Mouse (Mus musculus) midbrain, embryonic 13.5 days (tissue): Measurements from ENCODE around the gene Tesk2. TPM values are rescaled to one million over a fixed set of nuclear protein-coding genes. Genes with fewer than 3 reads are reported as not detected.
"Not testable (repeated sequence)": the region's sequence is repeated elsewhere in the genome, so short reads cannot be mapped to it uniquely, and the experiment has no call there.

Experiments used
- ATAC-seq: fragments of 200-750 bp; cut with Nextera tagmentation; 2 replicates; pipeline ENCODE4 v1.8.0; 2017; ENCODE audit warnings: mild to moderate bottlenecking, moderate TSS enrichment, moderate library complexity
- H3K27ac ChIP-seq: fragments of 300-500 bp; sonication (generic); 2 replicates; pipeline ENCODE4 v1.5.1; 2015; ENCODE audit warnings: inconsistent platforms, mild to moderate bottlenecking, moderate library complexity
- H3K27me3 ChIP-seq: fragments of 300-500 bp; sonication (generic); 2 replicates; pipeline ENCODE4 v1.6.1; 2015; ENCODE audit warnings: mild to moderate bottlenecking, inconsistent platforms
- H3K36me3 ChIP-seq: fragments of 300-500 bp; sonication (generic); 2 replicates; pipeline ENCODE4 v1.6.1; 2015; ENCODE audit warnings: mild to moderate bottlenecking, inconsistent platforms
- H3K4me1 ChIP-seq: fragments of 300-500 bp; sonication (generic); replicated peaks from 2 replicates; pipeline ENCODE4 v1.6.1; 2015; ENCODE audit warnings: inconsistent platforms
- H3K4me2 ChIP-seq: fragments of 300-500 bp; sonication (generic); replicated peaks from 2 replicates; pipeline ENCODE4 v1.6.1; 2015; ENCODE audit warnings: moderate library complexity, mild to moderate bottlenecking, inconsistent platforms
- H3K4me3 ChIP-seq: fragments of 300-500 bp; sonication (generic); replicated peaks from 2 replicates; pipeline ENCODE4 v1.5.1; 2015; ENCODE audit warnings: mild to moderate bottlenecking, inconsistent platforms
- H3K9ac ChIP-seq: fragments of 300-500 bp; sonication (generic); replicated peaks from 2 replicates; pipeline ENCODE4 v1.6.1; 2015; ENCODE audit warnings: mild to moderate bottlenecking, inconsistent platforms
- H3K9me3 ChIP-seq: fragments of 300-500 bp; sonication (generic); 2 replicates; pipeline ENCODE4 v1.6.1; 2016; ENCODE audit warnings: mild to moderate bottlenecking, inconsistent platforms
- WGBS: fragments of 180-500 bp; shearing (Covaris S2); methylation state at CpG from one replicate; pipeline ENCODE4 v1.1.7; 2015; 5-methylcytosine and 5-hydroxymethylcytosine counted together
- polyA plus RNA-seq: library from polyadenylated mRNA; unstranded; fragments of >200 nt; fragmentation: Nextera tagmentation; extraction: Ambion mirVana; gene quantifications from 2 replicates; pipeline ENCODE4 v1.2.1, GENCODE M21; 2015

Tesk2 gene
- polyA plus RNA-seq, 1 experiment from 2014 or later = 3.7 TPM

DNA sequence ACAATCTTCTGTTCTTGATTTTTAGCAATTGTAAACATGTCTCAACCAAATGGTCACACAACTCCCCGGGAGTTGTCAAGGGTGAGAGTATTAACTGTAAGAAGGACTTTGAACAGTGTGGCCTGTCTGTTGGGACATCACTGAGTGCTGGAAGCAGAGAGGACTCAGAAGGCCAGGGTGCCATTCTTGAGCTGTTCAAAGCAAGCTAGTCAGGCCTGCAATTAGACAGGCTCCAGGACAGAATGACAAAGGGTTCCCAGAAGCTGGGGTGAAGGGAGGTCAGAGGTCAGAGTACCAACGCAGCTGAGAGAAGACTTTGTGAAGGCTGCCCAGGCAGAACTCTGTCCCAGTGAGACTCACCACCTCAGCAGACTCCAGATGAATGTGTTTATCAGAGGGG is 118.3 kb downstream of the Tesk2 start:
- Histone ChIP-seq H3K9me3 (no peaks in the 10 kb centered on the region), H3K36me3 (no peaks in the 10 kb centered on the region), H3K4me2 (no peak overlapping the region), H3K27me3 (no peaks in the 10 kb centered on the region), H3K27ac (no peak overlapping the region), H3K4me1 (no peaks in the 10 kb centered on the region), H3K4me3 (no peak overlapping the region), H3K9ac (no peak overlapping the region)
- ATAC-seq = no peak
- WGBS = 13% methylated on average over 2 of the region's 2 CpGs

DNA sequence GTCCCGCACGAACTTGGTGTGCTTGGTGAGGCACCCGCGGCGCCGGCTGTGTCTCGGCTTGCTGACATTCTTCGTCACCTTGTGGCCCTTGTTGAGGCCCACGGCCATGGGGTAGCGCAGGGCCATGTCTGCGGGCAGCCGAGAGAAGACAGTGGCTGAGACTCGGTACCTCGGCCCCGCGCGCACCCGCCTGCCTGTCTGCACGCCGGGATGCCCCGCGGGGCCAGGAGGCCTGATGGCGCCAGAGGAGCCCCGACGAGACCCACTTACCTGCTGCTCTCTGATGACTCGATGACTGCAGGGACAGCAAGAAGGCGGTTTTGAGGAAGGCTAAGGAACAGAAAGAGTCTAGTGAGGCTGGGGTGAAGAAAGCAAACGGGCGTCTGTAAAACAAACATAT is 119.3 kb downstream of the Tesk2 start:
- not testable (repeated sequence) for H3K4me3 ChIP-seq, H3K4me1 ChIP-seq, H3K9ac ChIP-seq, ATAC-seq, H3K36me3 ChIP-seq, H3K4me2 ChIP-seq, H3K9me3 ChIP-seq, H3K27me3 ChIP-seq, H3K27ac ChIP-seq
- WGBS = 48% methylated on average over 23 of the region's 29 CpGs

DNA sequence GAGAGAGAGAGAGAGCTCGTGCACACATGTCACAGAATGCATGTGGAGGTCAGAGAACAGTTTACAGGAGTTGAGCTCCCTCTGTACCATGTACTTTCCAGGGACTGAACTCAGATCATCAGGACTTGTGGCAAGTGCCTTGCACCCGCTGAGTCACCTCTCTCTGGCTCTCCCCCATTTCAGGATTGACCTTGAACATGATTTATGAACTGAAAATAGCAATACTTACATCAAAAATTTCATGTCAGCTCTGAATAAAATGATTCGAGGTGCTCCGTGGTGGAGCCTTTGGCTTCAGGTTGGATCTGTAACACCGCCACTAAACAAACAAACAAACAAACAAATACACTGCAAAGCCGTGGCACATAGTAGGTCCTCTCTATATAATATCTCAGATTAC is 120.1 kb downstream of the Tesk2 start:
- H3K27ac ChIP-seq = no peak overlapping the region
- no peaks in the 10 kb centered on the region for H3K9me3 ChIP-seq
- no peak overlapping the region for H3K4me2 ChIP-seq
- no peak overlapping the region for H3K9ac ChIP-seq
- 88% methylated on average over 6 of the region's 6 CpGs for WGBS
- H3K4me3 ChIP-seq = no peak overlapping the region
- H3K27me3 ChIP-seq = no peaks in the 10 kb centered on the region
- no peaks in the 10 kb centered on the region for H3K36me3 ChIP-seq
- H3K4me1 ChIP-seq = no peaks in the 10 kb centered on the region
- ATAC-seq = no peak

DNA sequence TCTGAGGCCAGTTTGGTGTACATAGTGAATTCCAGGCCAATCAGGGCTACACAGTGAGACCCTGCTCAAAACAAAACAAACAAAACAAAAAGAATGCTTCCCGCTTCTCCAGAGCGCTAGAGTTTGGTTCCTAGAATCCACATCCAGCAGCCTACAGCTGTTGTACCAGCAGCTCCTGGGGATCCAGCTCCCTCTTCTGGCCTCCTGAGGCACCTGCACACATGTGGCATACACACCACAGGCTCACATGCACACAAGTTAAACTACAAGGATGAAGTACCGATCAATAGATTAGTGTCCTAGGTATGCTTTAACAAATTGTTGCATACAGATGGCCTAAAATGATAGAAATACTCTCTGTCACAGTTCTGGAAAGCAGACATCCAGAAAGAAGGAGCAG is 123.6 kb downstream of the Tesk2 start:
- H3K4me3 ChIP-seq = no peak overlapping the region

DNA sequence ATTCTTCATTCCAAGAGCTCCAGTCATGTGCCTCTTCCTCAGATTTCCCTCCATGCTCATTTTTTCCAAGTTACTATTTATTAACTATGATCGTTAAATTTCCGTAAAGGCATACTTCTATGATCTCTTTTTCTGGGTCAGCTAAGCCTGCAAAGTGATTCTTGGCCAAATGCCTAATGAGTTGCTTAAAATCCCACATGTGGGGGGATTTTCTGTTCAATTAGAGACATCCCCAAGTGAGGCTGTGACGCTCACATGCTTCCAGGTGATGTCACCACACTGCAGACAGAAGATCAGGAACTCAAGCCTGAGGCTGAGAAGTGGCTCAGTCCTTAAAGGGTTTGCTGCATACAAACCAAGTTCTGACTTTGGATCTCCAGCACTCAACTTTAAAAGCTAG is 129.2 kb downstream of the Tesk2 start:
- H3K27me3 ChIP-seq = no peaks in the 10 kb centered on the region
- no peaks in the 10 kb centered on the region for H3K36me3 ChIP-seq
- no peak overlapping the region for H3K4me2 ChIP-seq
- H3K4me1 ChIP-seq = peaks cover 13% of the 10 kb centered on the region
- H3K9ac ChIP-seq = no peak overlapping the region
- H3K27ac ChIP-seq = no peak overlapping the region
- ATAC-seq = no peak
- 75% methylated on average over 3 of the region's 3 CpGs for WGBS
- H3K9me3 ChIP-seq = no peaks in the 10 kb centered on the region
- no peak overlapping the region for H3K4me3 ChIP-seq

More for the DNA sequence above, 123.6 kb downstream of the Tesk2 start:
- no peak overlapping the region for H3K9ac ChIP-seq
- 96% methylated on average over 3 of the region's 3 CpGs for WGBS
- ATAC-seq = no peak
- no peaks in the 10 kb centered on the region for H3K27me3 ChIP-seq
- no peaks in the 10 kb centered on the region for H3K36me3 ChIP-seq
- no peak overlapping the region for H3K27ac ChIP-seq
- no peaks in the 10 kb centered on the region for H3K9me3 ChIP-seq
- H3K4me2 ChIP-seq = no peak overlapping the region
- H3K4me1 ChIP-seq = no peaks in the 10 kb centered on the region

DNA sequence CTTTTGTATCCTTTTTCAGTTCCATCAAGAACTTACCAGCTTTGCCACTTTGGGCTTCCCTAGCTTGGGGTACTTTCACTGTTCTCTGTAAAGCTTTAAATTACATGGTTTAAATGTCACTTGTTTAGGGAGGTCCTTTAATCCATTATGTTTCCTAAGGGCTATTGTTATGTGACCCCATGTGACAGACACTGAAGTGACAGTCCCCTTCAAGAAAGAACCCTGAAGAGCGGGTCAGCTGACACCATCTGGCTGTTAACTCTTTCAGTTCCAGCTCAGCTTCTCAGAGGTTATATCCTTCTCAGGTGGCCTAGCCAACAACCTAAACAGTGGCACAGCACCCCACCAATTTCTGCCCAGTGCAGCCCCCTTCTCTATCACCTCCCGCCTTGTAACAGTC is 133.5 kb downstream of the Tesk2 start:
- H3K4me1 ChIP-seq = peaks cover 13% of the 10 kb centered on the region
- H3K4me2 ChIP-seq = no peak overlapping the region
- ATAC-seq = no peak
- WGBS = 10% methylated on average over 2 of the region's 2 CpGs
- H3K4me3 ChIP-seq = no peak overlapping the region
- H3K9ac ChIP-seq = no peak overlapping the region
- no peaks in the 10 kb centered on the region for H3K27me3 ChIP-seq
- H3K27ac ChIP-seq = 0 out of 2 replicates have a peak overlapping the region, but pooled peaks have one; percentile 4
- H3K9me3 ChIP-seq = no peaks in the 10 kb centered on the region
- no peaks in the 10 kb centered on the region for H3K36me3 ChIP-seq

Other genes starting within 250 kb of the Tesk2 start
- 14.4 and 15.1 TPM in 2 replicates for gene Ipp, start 213.4 kb upstream of the Tesk2 start, polyA plus RNA-seq
- gene Tmem69, start 165.0 kb upstream of the Tesk2 start, polyA plus RNA-seq = 27.8 and 28.8 TPM in 2 replicates
- 22.9 and 24.6 TPM in 2 replicates for gene Gpbp1l1, start 163.3 kb upstream of the Tesk2 start, polyA plus RNA-seq
- gene Ccdc17, start 124.3 kb upstream of the Tesk2 start, polyA plus RNA-seq = 5.8 and 5.9 TPM in 2 replicates
- gene Nasp, start 93.0 kb upstream of the Tesk2 start, polyA plus RNA-seq = 131 and 148 TPM in 2 replicates
- 613 and 617 TPM in 2 replicates for gene Akr1a1, start 69.3 kb upstream of the Tesk2 start, polyA plus RNA-seq
- gene Prdx1, start 35.4 kb upstream of the Tesk2 start, polyA plus RNA-seq = 516 and 536 TPM in 2 replicates
- 29.6 and 29.8 TPM in 2 replicates for gene Mmachc, start 12.5 kb upstream of the Tesk2 start, polyA plus RNA-seq
- gene Ccdc163, start 12.4 kb upstream of the Tesk2 start, polyA plus RNA-seq = 18.8 and 18.9 TPM in 2 replicates
- 30.3 and 33.1 TPM in 2 replicates for gene Toe1, start 86.7 kb downstream of the Tesk2 start, polyA plus RNA-seq
- gene Mutyh, start 86.8 kb downstream of the Tesk2 start, polyA plus RNA-seq = 10.2 and 10.6 TPM in 2 replicates
- 0.62 and 1.0 TPM in 2 replicates for gene Hpdl, start 100.8 kb downstream of the Tesk2 start, polyA plus RNA-seq
- gene Zswim5, start 156.4 kb downstream of the Tesk2 start, polyA plus RNA-seq = 9.5 and 9.9 TPM in 2 replicates